Mouse (Mus musculus) layer of hippocampus, adult 9-11 months (tissue): ENCODE measurements around the gene Map2k7.

Experiments used
- DNase-seq: peaks from one replicate; pipeline ENCODE4 v3.0.0; 2022

Map2k7 gene

GRCm38 (mm10) chr8:4238434-4239192, at the start of gene Map2k7, which contains the start of gene Gm49320:
TSS of gene Map2k7 (plus strand) at chr8:4238740.
TSS of gene Gm49320 (plus strand) at chr8:4238865.
- peak; percentile 100 for DNase-seq

GRCm38 (mm10) chr8:4189031-4189722, 49.4 kb upstream of the Map2k7 start:
- no peak for DNase-seq

- peak; percentile 87 for DNase-seq
These were observed 46.2 kb upstream of the Map2k7 start for GRCm38 (mm10) chr8:4192305-4192704.

GRCm38 (mm10) chr8:4192807-4193587, 45.5 kb upstream of the Map2k7 start:
- DNase-seq = peak; percentile 88

GRCm38 (mm10) chr8:4193588-4193894, 45.0 kb upstream of the Map2k7 start:
- DNase-seq = no peak

GRCm38 (mm10) chr8:4201321-4201720, 37.2 kb upstream of the Map2k7 start:
- no peak for DNase-seq

GRCm38 (mm10) chr8:4205246-4206123, 33.1 kb upstream of the Map2k7 start:
- DNase-seq = no peak

GRCm38 (mm10) chr8:4206182-4207015, 32.1 kb upstream of the Map2k7 start:
- no peak for DNase-seq

GRCm38 (mm10) chr8:4207016-4207350, 31.6 kb upstream of the Map2k7 start:
- no peak for DNase-seq

GRCm38 (mm10) chr8:4211097-4211496, 27.4 kb upstream of the Map2k7 start:
- no peak for DNase-seq

- no peak for DNase-seq
These were observed 25.7 kb upstream of the Map2k7 start for GRCm38 (mm10) chr8:4212809-4213209.

- no peak for DNase-seq
These were observed 25.1 kb upstream of the Map2k7 start for GRCm38 (mm10) chr8:4213210-4214005.

- peak; percentile 45 for DNase-seq
These were observed 24.2 kb upstream of the Map2k7 start for GRCm38 (mm10) chr8:4214006-4214980.

- DNase-seq = no peak
These were observed 22.2 kb upstream of the Map2k7 start for GRCm38 (mm10) chr8:4216296-4216695.

- DNase-seq = peak; percentile 74
These were observed 21.5 kb upstream of the Map2k7 start, which contains the start of gene Prr36 for GRCm38 (mm10) chr8:4216791-4217621. TSS of gene Prr36 (minus strand) at chr8:4217459.

- DNase-seq = no peak
These were observed 18.9 kb upstream of the Map2k7 start for GRCm38 (mm10) chr8:4219617-4220016.

- DNase-seq = no peak
These were observed 16.5 kb upstream of the Map2k7 start for GRCm38 (mm10) chr8:4222059-4222458.

- DNase-seq = no peak
These were observed 12.2 kb upstream of the Map2k7 start for GRCm38 (mm10) chr8:4226323-4226722.
